Mouse (Mus musculus): ENCODE measurements around the gene Pip5k1a. TPM values are rescaled to one million over a fixed set of nuclear protein-coding genes. Genes with fewer than 3 reads are reported as not detected.
"Not testable (repeated sequence)": the region's sequence is repeated elsewhere in the genome, so short reads cannot be mapped to it uniquely, and the experiment has no call there.

Pip5k1a gene
- polyA plus RNA-seq, 1 experiment from 2014 or later = 20.8 TPM

DNA sequence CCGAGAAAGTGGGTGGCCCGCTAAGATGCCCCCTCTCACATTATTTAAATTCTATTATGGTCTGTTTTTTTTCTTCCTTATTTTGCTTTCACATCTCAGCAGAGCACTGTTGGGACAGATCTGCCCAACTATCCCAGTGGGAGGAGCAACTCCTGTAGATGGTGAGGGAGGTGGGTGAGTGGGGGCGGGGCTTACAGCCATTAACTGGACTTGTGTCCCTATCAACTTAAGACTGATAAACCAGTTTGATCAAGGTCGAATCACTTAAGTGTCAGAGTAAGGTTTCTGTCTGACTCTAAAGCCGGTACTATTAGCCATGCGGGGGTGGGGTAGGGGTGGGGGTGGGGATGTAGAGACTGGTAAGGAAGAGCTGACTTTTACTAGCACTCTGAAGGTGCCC, 28.3 kb upstream of the Pip5k1a start:
- no peak overlapping the region for H3K27ac ChIP-seq
- WGBS = 23% methylated on average over 6 of the region's 6 CpGs
- peaks cover 20% of the 10 kb centered on the region for H3K36me3 ChIP-seq

DNA sequence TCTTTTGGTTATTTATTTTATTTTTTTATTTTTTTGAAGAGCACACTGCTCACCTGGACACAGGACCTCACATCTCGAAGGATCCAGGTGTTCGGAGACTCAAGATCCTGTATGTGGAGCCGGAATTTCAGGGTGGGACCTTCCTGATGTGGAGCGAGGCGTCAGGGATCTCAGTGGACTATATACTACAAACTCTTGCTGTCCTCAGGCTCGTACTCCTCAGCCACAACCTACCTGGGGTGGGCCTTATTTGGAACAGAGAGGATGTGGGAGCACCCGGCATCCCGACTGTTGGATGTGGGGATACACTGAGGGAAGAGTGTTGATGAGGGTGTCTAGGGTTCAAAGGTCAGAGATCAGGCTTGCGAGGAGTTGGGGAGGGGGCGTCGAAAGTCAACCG, 27.4 kb upstream of the Pip5k1a start:
- H3K27me3 ChIP-seq; H3K9ac ChIP-seq; H3K4me2 ChIP-seq; H3K9me3 ChIP-seq (replicated peaks); H3K27ac ChIP-seq: not testable (repeated sequence)
- peak overlapping the region; percentile 56 for H3K4me3 ChIP-seq (replicated peaks)
- peaks cover 39% of the 10 kb centered on the region for H3K4me1 ChIP-seq
- ATAC-seq (replicated peaks; ENCODE audit: low FRiP score) = peak; percentile 30
- WGBS = no CpG with 5 or more reads among the region's 12 CpGs
- H3K36me3 ChIP-seq = peaks cover 17% of the 10 kb centered on the region

More for the DNA sequence above, 28.3 kb upstream of the Pip5k1a start:
- 0 out of 2 replicates have a peak, but pooled peaks have one; percentile 26 for ATAC-seq (replicated peaks; ENCODE audit: low FRiP score)
- H3K4me1 ChIP-seq = peaks cover 30% of the 10 kb centered on the region
- no peak overlapping the region for H3K9ac ChIP-seq
- H3K9me3 ChIP-seq (replicated peaks) = no peaks in the 10 kb centered on the region
- peak overlapping the region; percentile 32 for H3K4me3 ChIP-seq (replicated peaks)
- H3K4me2 ChIP-seq = peak overlapping the region; percentile 55
- no peaks in the 10 kb centered on the region for H3K27me3 ChIP-seq

DNA sequence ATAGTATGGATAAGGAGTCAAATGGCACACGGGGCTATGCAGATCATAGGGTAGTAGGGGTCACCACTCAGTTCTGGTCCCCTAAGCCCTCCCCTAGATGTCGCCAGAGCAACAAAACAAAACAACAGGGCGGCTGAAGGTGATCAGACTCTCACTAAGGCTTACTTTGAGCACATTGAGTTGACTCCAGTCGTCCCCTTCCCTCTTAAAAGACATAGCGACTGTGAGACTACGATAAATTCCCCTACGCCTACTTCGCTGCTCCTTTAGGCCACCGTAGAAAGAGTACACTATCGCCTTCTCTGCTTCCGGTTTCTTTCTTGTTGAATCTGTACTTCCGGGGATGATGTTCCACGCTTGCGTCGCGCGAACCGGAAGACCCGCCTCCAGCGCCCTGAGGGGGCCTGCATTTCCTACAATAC, 27.0 kb upstream of the Pip5k1a start, which contains the start of the genes Scnm1 and Lysmd1:
Gene Scnm1 (minus strand): TSS at position 332 of the 422 bp plus-strand sequence.
Gene Lysmd1 (plus strand): TSS at position 409 of the 422 bp plus-strand sequence.
- Histone ChIP-seq H3K4me2 (peak within 1 kb of the TSS; percentile 73), H3K4me3 (replicated peaks) (peak within 1 kb of the TSS; percentile 56), H3K9me3 (replicated peaks) (no peaks in the 10 kb centered on the region), H3K27ac (peak within 1 kb of the TSS; percentile 29), H3K36me3 (peaks cover 17% of the 10 kb centered on the region), H3K27me3 (no peaks in the 10 kb centered on the region), H3K9ac (peak within 1 kb of the TSS; percentile 65), H3K4me1 (peaks cover 43% of the 10 kb centered on the region)
- peak; percentile 88 for ATAC-seq (replicated peaks; ENCODE audit: low FRiP score)
- WGBS = 0% methylated on average over 20 of the region's 20 CpGs

DNA sequence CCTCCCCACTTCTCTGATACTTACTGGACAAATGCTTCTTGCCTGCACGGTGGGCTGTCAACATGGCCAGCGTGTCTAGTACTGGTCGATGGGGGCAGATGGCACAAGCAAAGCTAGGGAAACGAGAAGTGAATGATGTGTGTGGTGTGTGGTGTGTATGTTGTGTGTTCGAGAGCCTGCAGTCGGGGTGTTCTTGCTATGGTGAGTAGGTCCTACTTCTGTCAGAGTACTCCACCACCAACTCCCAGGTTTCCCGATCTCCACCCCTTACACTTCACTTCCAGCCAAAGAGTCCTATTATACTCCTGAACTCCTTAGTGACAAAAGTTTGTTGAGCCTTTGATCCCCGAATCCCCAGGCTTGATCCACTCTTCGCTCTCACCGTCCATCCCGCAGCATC, 26.4 kb upstream of the Pip5k1a start:
- ATAC-seq (replicated peaks; ENCODE audit: low FRiP score) = peak; percentile 1; the same call in 1 of the 2 replicates
- 55% methylated on average over 11 of the region's 11 CpGs for WGBS
- peak overlapping the region; percentile 29; the same call in 1 of the 2 replicates for H3K27ac ChIP-seq

DNA sequence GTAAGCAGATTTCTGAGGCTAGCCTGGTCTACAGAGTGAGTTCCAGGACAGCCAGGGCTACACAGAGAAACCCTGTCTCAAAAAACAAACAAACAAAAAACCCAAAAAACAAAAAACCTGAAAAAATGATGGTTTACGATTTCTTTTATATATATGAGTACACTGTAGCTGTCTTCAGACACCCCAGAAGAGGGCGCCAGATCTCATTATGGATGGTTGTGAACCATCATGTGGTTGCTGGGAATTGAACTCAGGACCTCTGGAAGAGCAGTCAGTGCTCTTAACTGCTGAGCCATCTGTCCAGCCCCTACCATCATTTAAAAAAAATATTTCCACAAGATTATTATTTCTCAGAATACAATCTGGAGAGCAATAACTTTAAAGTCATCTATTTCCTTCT, 25.7 kb upstream of the Pip5k1a start:
- not testable (repeated sequence) for ATAC-seq (replicated peaks; ENCODE audit: low FRiP score); H3K27me3 ChIP-seq; H3K4me2 ChIP-seq; H3K27ac ChIP-seq; H3K9ac ChIP-seq; H3K9me3 ChIP-seq (replicated peaks); H3K4me3 ChIP-seq (replicated peaks)
- 92% methylated on average over 2 of the region's 2 CpGs for WGBS
- H3K4me1 ChIP-seq = peaks cover 44% of the 10 kb centered on the region
- H3K36me3 ChIP-seq = peaks cover 20% of the 10 kb centered on the region

More for the DNA sequence above, 26.4 kb upstream of the Pip5k1a start:
- Histone ChIP-seq H3K9ac (peak overlapping the region; percentile 65), H3K4me1 (peaks cover 47% of the 10 kb centered on the region), H3K27me3 (no peaks in the 10 kb centered on the region), H3K9me3 (replicated peaks) (no peaks in the 10 kb centered on the region), H3K4me3 (replicated peaks) (peak overlapping the region; percentile 56), H3K36me3 (peaks cover 19% of the 10 kb centered on the region), H3K4me2 (peak overlapping the region; percentile 73)

DNA sequence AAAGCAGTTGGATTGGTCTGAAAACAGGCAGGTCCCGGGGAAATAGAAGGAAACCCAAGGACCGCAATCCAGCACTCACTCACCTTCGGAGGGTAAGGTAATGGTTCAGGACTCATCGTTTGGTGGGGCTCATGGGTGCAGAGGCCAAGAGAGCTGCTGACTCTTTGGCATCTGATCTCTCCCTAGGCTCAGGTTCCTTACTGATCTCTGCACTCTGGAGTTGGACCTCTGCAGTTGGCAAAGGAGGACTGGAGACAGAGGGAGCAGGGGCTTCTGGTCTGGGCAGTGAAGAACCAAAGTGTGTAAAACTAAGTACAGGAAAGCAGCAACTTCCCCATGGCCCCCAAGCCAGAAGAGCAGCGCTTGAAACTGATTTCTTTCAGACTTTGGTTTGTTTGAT, 23.4 kb upstream of the Pip5k1a start:
- Histone ChIP-seq H3K27me3 (no peaks in the 10 kb centered on the region), H3K36me3 (peaks cover 20% of the 10 kb centered on the region), H3K9ac (0 out of 2 replicates have a peak overlapping the region, but pooled peaks have one; percentile 6), H3K4me2 (no peak overlapping the region), H3K4me1 (peaks cover 35% of the 10 kb centered on the region), H3K27ac (peak overlapping the region; percentile 54; the same call in 1 of the 2 replicates), H3K9me3 (replicated peaks) (no peaks in the 10 kb centered on the region), H3K4me3 (replicated peaks) (no peak overlapping the region)
- no peak for ATAC-seq (replicated peaks; ENCODE audit: low FRiP score)
- 45% methylated on average over 5 of the region's 5 CpGs for WGBS

DNA sequence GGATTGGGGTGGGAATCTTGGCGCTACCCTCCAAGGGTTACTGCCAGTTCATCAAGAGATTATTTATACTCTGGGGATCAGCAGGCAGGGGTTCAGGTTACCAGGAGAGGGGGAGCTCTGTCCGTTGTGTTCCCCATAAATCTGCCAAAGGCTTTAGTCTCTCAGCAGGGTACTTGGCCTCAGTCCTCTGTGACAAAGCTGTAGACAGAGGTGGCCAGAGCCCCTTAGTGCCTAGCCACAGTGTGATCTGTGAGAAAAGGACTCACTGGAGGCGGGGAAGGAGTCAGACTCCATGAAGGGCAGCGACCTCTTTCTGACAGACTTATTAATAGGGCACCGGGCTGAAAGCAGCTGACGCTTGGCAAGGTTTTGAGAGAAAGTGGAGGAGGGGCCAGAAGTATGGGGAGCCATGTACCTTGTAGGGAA, 22.5 kb upstream of the Pip5k1a start:
- peaks cover 20% of the 10 kb centered on the region for H3K36me3 ChIP-seq
- no peak overlapping the region for H3K4me3 ChIP-seq (replicated peaks)
- H3K9ac ChIP-seq = no peak overlapping the region
- 11% methylated on average over 6 of the region's 6 CpGs for WGBS
- H3K4me2 ChIP-seq = peak overlapping the region; percentile 15
- no peaks in the 10 kb centered on the region for H3K9me3 ChIP-seq (replicated peaks)
- H3K4me1 ChIP-seq = peaks cover 40% of the 10 kb centered on the region
- peak overlapping the region; percentile 54; the same call in 1 of the 2 replicates for H3K27ac ChIP-seq
- H3K27me3 ChIP-seq = no peaks in the 10 kb centered on the region
- peak; percentile 33 for ATAC-seq (replicated peaks; ENCODE audit: low FRiP score)

DNA sequence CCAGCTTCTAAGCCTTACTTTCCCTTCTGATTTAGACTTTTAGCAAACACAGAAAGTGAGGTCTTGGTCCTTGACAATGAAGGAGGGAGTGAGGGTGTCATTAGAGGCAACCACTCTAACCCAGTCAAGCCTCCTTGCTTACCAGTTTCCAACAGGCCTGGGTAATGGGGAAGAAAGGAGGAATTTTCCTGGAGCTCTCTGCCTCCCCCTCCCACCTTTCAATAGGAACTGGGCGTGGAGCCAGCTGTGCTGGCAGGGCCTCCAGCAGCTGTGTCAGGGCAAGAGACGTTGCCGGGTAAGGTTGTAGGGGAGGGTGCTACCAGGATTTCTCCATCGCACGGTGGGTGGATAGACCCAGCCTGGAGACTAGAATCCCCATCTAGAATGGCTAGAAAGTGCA, 18.2 kb upstream of the Pip5k1a start:
- H3K36me3 ChIP-seq = peaks cover 37% of the 10 kb centered on the region

DNA sequence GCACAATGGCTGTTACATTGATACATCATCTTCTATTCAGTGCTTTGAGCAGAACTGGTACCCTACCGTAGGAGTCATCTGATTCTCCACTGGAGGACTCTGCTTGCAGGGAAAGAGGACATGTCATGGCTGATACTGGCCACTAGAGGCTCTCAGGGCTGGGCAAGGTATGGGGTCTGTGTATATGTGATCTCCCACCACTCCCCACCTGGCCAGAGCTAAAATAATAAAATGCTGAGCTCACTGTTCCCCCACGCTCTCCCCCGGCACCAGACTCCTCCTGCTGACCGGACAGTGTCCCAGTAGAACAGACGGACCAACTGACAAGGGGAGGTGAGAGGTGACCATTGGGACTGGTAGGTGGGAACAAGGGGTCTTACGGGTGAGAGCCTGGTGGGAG, 17.5 kb upstream of the Pip5k1a start, which contains the start of gene Tmod4:
Gene Tmod4 (plus strand): TSS at position 231 of the 400 bp plus-strand sequence.
- H3K9ac ChIP-seq = no peak within 1 kb of the TSS
- peak; percentile 45; the same call in 1 of the 2 replicates for ATAC-seq (replicated peaks; ENCODE audit: low FRiP score)
- H3K36me3 ChIP-seq = peaks cover 44% of the 10 kb centered on the region
- H3K27ac ChIP-seq = peak within 1 kb of the TSS; percentile 45; the same call in 1 of the 2 replicates
- H3K27me3 ChIP-seq = no peaks in the 10 kb centered on the region
- WGBS = 41% methylated on average over 6 of the region's 6 CpGs
- peaks cover 24% of the 10 kb centered on the region for H3K4me1 ChIP-seq
- no peaks in the 10 kb centered on the region for H3K9me3 ChIP-seq (replicated peaks)
- H3K4me3 ChIP-seq (replicated peaks) = no peak within 1 kb of the TSS
- H3K4me2 ChIP-seq = no peak within 1 kb of the TSS

More for the DNA sequence above, 18.2 kb upstream of the Pip5k1a start:
- Histone ChIP-seq H3K27ac (peak overlapping the region; percentile 45; the same call in 1 of the 2 replicates), H3K27me3 (no peaks in the 10 kb centered on the region), H3K4me3 (replicated peaks) (no peak overlapping the region), H3K9me3 (replicated peaks) (no peaks in the 10 kb centered on the region), H3K9ac (no peak overlapping the region), H3K4me1 (peaks cover 31% of the 10 kb centered on the region), H3K4me2 (no peak overlapping the region)
- 32% methylated on average over 5 of the region's 5 CpGs for WGBS
- no peak for ATAC-seq (replicated peaks; ENCODE audit: low FRiP score)

DNA sequence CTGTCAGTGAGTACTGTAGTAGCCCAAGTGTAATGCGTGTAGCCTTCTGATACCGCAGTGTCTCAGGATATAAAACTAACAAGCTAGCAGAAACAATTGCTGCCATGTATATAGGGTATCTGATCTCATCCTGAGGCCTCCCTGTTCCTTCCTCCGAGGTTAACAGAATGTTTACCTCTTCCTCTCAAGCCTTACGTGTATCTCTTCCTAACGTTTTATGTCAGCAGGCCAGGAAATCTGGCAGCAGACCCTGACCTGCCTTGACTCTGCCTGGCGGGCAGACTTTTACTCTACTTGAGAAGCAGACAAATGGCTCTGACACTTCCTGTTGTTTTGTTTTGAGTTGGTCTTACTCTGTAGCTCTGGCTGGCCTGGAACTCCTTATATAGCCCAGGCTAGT, 14.8 kb upstream of the Pip5k1a start:
- no peak overlapping the region for H3K4me2 ChIP-seq
- no peaks in the 10 kb centered on the region for H3K9me3 ChIP-seq (replicated peaks)
- H3K27me3 ChIP-seq = no peaks in the 10 kb centered on the region
- peaks cover 67% of the 10 kb centered on the region for H3K36me3 ChIP-seq
- peaks cover 14% of the 10 kb centered on the region for H3K4me1 ChIP-seq
- WGBS = 45% methylated on average over 6 of the region's 6 CpGs
- H3K4me3 ChIP-seq (replicated peaks) = no peak overlapping the region
- peak overlapping the region; percentile 71 for H3K27ac ChIP-seq
- no peak overlapping the region for H3K9ac ChIP-seq
- ATAC-seq (replicated peaks; ENCODE audit: low FRiP score) = no peak; the same call in 1 of the 2 replicates

DNA sequence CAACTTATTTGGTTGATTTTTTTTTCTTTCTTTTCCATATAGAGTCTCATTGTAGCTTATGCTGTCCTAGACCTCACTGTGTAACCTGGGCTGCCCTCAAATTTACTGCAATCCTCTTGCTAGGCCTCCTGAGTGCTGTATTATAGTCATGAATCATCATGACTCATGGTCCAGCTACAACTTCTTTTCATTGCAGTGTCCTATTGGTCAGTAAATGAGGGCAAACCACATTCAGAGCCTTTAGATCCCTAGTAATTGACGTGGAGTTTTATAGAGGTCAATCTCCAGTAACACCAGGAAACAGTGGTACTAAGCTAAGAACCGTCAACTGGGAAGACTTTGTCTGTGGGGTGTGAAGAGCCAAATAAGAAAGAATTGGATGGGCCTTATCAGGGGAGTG, 11.0 kb upstream of the Pip5k1a start:
- H3K36me3 ChIP-seq = peaks cover 87% of the 10 kb centered on the region
- WGBS = 69% methylated on average over 2 of the region's 2 CpGs
- no peak for ATAC-seq (replicated peaks; ENCODE audit: low FRiP score)

DNA sequence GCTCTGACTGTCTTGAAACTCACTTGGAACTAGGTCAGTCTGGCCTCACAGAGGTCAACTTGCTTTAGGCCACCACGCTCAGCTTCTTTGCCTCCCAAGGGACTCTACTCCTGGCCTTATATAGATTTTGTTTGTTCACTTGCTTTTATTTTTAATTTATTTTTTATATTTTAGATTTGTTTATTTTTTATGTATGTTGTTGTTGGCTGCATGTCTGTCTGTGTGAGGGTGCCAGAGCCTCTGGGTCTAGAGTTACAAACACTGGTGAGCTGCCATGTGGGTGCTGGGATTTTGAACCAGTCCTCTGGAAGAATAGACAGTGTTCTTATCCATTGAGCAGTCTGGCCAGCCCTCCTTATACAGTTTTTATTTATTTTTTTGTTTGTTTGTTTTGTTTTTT, 6.0 kb upstream of the Pip5k1a start:
- Histone ChIP-seq H3K27ac (no peak overlapping the region), H3K4me2 (peak overlapping the region; percentile 60; the same call in 1 of the 2 replicates), H3K4me3 (replicated peaks) (peak overlapping the region; percentile 84; the same call in 1 of the 2 replicates), H3K4me1 (peaks cover 15% of the 10 kb centered on the region), H3K9ac (0 out of 2 replicates have a peak overlapping the region, but pooled peaks have one; percentile 26), H3K36me3 (peaks cover 38% of the 10 kb centered on the region), H3K9me3 (replicated peaks) (no peaks in the 10 kb centered on the region), H3K27me3 (no peaks in the 10 kb centered on the region)
- WGBS = 79% methylated on average over 1 of the region's 1 CpGs
- no peak for ATAC-seq (replicated peaks; ENCODE audit: low FRiP score)

More for the DNA sequence above, 11.0 kb upstream of the Pip5k1a start:
- peaks cover 2% of the 10 kb centered on the region; the same call in 1 of the 2 replicates for H3K4me1 ChIP-seq
- H3K4me2 ChIP-seq = no peak overlapping the region
- H3K4me3 ChIP-seq (replicated peaks) = no peak overlapping the region
- no peaks in the 10 kb centered on the region for H3K9me3 ChIP-seq (replicated peaks)
- no peak overlapping the region for H3K27ac ChIP-seq
- no peaks in the 10 kb centered on the region for H3K27me3 ChIP-seq
- H3K9ac ChIP-seq = no peak overlapping the region
